9 mouse cellular contexts compared by ENCODE assay signal in genomic region chr15:79804352-79805071, GRCm38 (mm10). TPM values are rescaled to one million over a fixed set of nuclear protein-coding genes. Genes with fewer than 3 reads are reported as not detected.
DNase-seq lines count a peak whose midpoint lies in the region; ATAC-seq and TF ChIP-seq lines count a peak whose summit lies in the region.
"Had no signal": no experiment of that assay in that cellular context is flagged by ENCODE, and none has a peak within 500 bp of the region (broad histone marks: within the 10 kb centered on the region; RNA-seq: fewer than 3 reads in every experiment).

Nptxr (minus strand) TSS chr15:79804766.

- POLR2A ChIA-PET in Patski (lab: Charles Lee): no interaction called here

- H3K4me3 ChIP-seq in heart, embryonic 14.5 days (ENCODE audit: control insufficient read depth in 1 of 2, insufficient read depth in 1 of 2, low read depth in 1 of 2, low read length in 2 of 2): peak within 1 kb of the TSS; percentile 60 to 73
- peak within 1 kb of the TSS; percentile 60 for H3K4me3 ChIP-seq in lung, embryonic 14.5 days (ENCODE audit: low read depth, low read length)
- H3K4me3 ChIP-seq: erythroblast, embryonic 14.5 days had no signal

- H3K9ac ChIP-seq in heart, embryonic 14.5 days (ENCODE audit: low read length): peak within 1 kb of the TSS; percentile 70
- peak within 1 kb of the TSS; percentile 58 for H3K9ac ChIP-seq in lung, embryonic 14.5 days

- no peak for TF ChIP-seq CTCF in Patski (IDR thresholded peaks at IDR 0.05)
- no peak for TF ChIP-seq CTCF in lung, embryonic 14.5 days (IDR thresholded peaks at IDR 0.05; ENCODE audit: low read depth)

- peak; percentile 24 for ATAC-seq in Patski
- ATAC-seq in heart, embryonic 14.5 days (ENCODE audit: insufficient number of reproducible peaks, insufficient read depth, low FRiP score, low read depth): no peak; the same call in 1 of the 2 replicates
- peak; percentile 78 for ATAC-seq in lung, embryonic 14.5 days (ENCODE audit: insufficient read depth)
- no peak for ATAC-seq in inflammation-experienced regulatory T-cells, adult 6 months

- peak within 1 kb of the TSS; percentile 78 for H3K4me2 ChIP-seq in heart, embryonic 14.5 days (ENCODE audit: low read length)
- H3K4me2 ChIP-seq in lung, embryonic 14.5 days: peak within 1 kb of the TSS; percentile 90

- in situ Hi-C loops in Patski (cut with MboI; ENCODE audit: low pct_unique_long_range_greater_than_20kb): no loop called here

- H3K36me3 ChIP-seq in heart, embryonic 14.5 days (ENCODE audit: control insufficient read depth, insufficient read depth, low read length): no peaks in the 10 kb centered on the region
- no peaks in the 10 kb centered on the region for H3K36me3 ChIP-seq in lung, embryonic 14.5 days (ENCODE audit: insufficient read depth)

- no peak within 1 kb of the TSS for H3K27ac ChIP-seq in heart, embryonic 14.5 days (replicated peaks in 1 of 2; ENCODE audit: control insufficient read depth in 1 of 2, insufficient read depth in 1 of 2, low read depth in 2 of 2, low read length in 2 of 2)
- H3K27ac ChIP-seq in lung, embryonic 14.5 days (ENCODE audit: low read depth): no peak within 1 kb of the TSS

- WGBS in heart, embryonic 14.5 days: under 1% methylated on average over 52 of the region's 91 CpGs
- WGBS in lung, embryonic 14.5 days: under 1% methylated on average over 84 of the region's 91 CpGs

- H3K9me3 ChIP-seq in heart, embryonic 14.5 days (ENCODE audit: control insufficient read depth, low read length): no peaks in the 10 kb centered on the region
- H3K9me3 ChIP-seq in lung, embryonic 14.5 days (ENCODE audit: low read depth, low read length): no peaks in the 10 kb centered on the region

- DNase-seq in B cell, adult 2 months: peak; percentile 27 to 32
- DNase-seq in Patski (ENCODE audit: low read depth, low spot score): no peak
- DNase-seq in embryo, embryonic 9.5 days (ENCODE audit: extremely low spot score): peak; percentile 63
- DNase-seq in kidney, postnatal 4 days: peak; percentile 61 to 71
- DNase-seq in lung, embryonic 14.5 days: peak; percentile 71
- DNase-seq in retina, postnatal 1 day: peak; percentile 76

- CTCF ChIA-PET in Patski (lab: Charles Lee): no interaction called here

- H3K4me1 ChIP-seq in heart, embryonic 14.5 days (ENCODE audit: control insufficient read depth in 2 of 2, insufficient read depth in 2 of 2, low read length in 2 of 2): peaks cover 0 to 7% of the 10 kb centered on the region in 2 experiments; a peak in 1 of 4 replicates
- H3K4me1 ChIP-seq in lung, embryonic 14.5 days (ENCODE audit: insufficient read depth): no peaks in the 10 kb centered on the region

- H3K27me3 ChIP-seq in Patski: peaks cover 30% of the 10 kb centered on the region
- H3K27me3 ChIP-seq in heart, embryonic 14.5 days (ENCODE audit: control insufficient read depth, insufficient read depth, low read length): peaks cover 83% of the 10 kb centered on the region
- peaks cover 56% of the 10 kb centered on the region for H3K27me3 ChIP-seq in lung, embryonic 14.5 days (ENCODE audit: insufficient read depth, low read length)

RNA-seq across cellular contexts. Expression of gene Nptxr, which starts in this region (rescaled TPM):
- 6.6 TPM for polyA plus RNA-seq in Patski (2021)
- polyA plus RNA-seq in heart, embryonic 14.5 days (2014; fragmentation: Nextera tagmentation; extraction: Ambion mirVana): 0.70 and 1.3 TPM in 2 replicates
- polyA plus RNA-seq in lung, embryonic 14.5 days (2014; fragmentation: Nextera tagmentation; extraction: Ambion mirVana): 1.7 and 2.0 TPM in 2 replicates
- 1 to 10 TPM in 1 of 3 experiments, under 1 TPM in 1, not detected in 1; 0.15 to 1.1 TPM for polyA plus RNA-seq in inflammation-experienced regulatory T-cells, adult 6 months (2017; shearing (Covaris generic))
- polyA plus RNA-seq: erythroblast, embryonic 14.5 days had no signal

Comparison
In these comparisons a context has a peak if more than half of its experiments do, and no peak if none do; other contexts are left out.
1. ATAC-seq: peak in Patski (single experiment) and lung, embryonic 14.5 days (single experiment); none in heart, embryonic 14.5 days (single experiment) and inflammation-experienced regulatory T-cells, adult 6 months (single experiment).